Mouse (Mus musculus): ENCODE results near the gene Tmprss13. TPM values are rescaled to one million over a fixed set of nuclear protein-coding genes. Genes with fewer than 3 reads are reported as not detected.

Tmprss13 gene
- polyA plus RNA-seq, 1 experiment from 2014 or later = 0.05 TPM

DNA sequence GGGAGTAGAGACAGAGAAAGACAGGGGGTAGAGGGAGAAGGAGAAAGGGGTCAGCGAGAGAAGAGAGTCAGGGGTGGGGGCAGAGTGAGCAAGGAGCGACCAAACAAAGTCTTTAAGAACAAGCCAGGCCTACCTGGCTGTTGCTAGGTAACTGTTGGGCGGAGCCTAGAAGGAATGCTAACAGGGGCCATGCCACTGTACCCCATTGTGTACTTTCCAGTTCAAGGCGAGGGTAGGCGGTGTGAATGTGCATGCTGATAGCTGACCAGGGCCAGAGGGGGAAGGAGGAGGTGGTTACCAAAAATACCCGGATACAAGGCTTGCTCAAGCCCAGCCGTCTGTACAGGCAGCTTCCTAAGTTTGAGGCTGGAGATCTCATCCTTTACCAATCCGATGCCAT is 17.1 kb upstream of the Tmprss13 start:
- Histone ChIP-seq H3K9me3 (0 out of 2 replicates have a peak, but pooled peaks cover 5% of the 10 kb centered on the region), H3K9ac (no peak overlapping the region), H3K4me1 (no peaks in the 10 kb centered on the region), H3K36me3 (no peaks in the 10 kb centered on the region), H3K4me2 (replicated peaks) (no peak overlapping the region), H3K4me3 (no peak overlapping the region), H3K27ac (no peak overlapping the region), H3K27me3 (replicated peaks) (no peaks in the 10 kb centered on the region)
- WGBS = 92% methylated on average over 8 of the region's 8 CpGs
- no peak for ATAC-seq (ENCODE audit: low FRiP score, low read depth)

DNA sequence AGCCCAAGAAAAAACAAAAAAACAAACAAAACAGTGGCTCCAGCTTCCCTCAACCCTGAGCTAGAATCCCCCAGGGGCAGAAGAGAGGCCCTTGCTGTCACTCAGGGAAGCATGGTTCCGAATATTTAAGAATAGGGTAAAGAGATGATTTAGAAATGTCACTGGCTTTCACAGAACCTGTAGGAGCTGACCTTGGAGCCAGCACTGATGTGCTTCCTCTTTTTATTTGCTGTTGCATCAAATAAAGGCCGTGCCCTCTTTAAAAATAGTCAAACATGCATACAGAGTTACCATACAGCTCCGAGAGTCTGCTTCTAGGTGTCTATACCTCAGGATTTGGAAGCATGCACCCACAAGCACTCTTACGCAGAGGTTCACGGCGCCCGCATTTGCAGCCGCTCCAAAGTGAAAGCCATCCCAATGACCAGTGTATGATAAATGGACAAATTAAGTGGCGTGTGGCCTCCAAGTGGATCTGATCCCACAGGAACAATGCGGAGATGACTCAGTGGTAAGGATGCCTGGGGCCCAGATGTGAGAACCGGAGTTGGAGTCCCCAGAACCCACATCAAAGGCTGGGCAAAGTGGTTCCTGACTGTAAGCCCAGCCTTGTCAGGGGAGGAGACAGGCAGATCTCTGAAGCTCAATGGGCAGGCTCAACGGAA is 12.0 kb upstream of the Tmprss13 start:
- Histone ChIP-seq H3K9me3 (no peaks in the 10 kb centered on the region), H3K4me1 (no peaks in the 10 kb centered on the region), H3K9ac (no peak overlapping the region), H3K27me3 (replicated peaks) (no peaks in the 10 kb centered on the region), H3K4me3 (no peak overlapping the region), H3K36me3 (no peaks in the 10 kb centered on the region), H3K27ac (no peak overlapping the region), H3K4me2 (replicated peaks) (no peak overlapping the region)
- no peak for ATAC-seq (ENCODE audit: low FRiP score, low read depth)
- 91% methylated on average over 12 of the region's 12 CpGs for WGBS

- WGBS = 87% methylated on average over 5 of the region's 5 CpGs
- no peak overlapping the region for H3K4me2 ChIP-seq (replicated peaks)
- H3K4me1 ChIP-seq = no peaks in the 10 kb centered on the region
- H3K36me3 ChIP-seq = no peaks in the 10 kb centered on the region
- H3K9me3 ChIP-seq = no peaks in the 10 kb centered on the region
- ATAC-seq (ENCODE audit: low FRiP score, low read depth) = no peak
- H3K27ac ChIP-seq = no peak overlapping the region
- no peak overlapping the region for H3K9ac ChIP-seq
- H3K4me3 ChIP-seq = no peak overlapping the region
- H3K27me3 ChIP-seq (replicated peaks) = no peaks in the 10 kb centered on the region
Measured at GRCm38 (mm10) chr9:45308521-45308920, 10.4 kb upstream of the Tmprss13 start.

- H3K9me3 ChIP-seq = no peaks in the 10 kb centered on the region
- H3K36me3 ChIP-seq = no peaks in the 10 kb centered on the region
- no peak for ATAC-seq (ENCODE audit: low FRiP score, low read depth)
- H3K27me3 ChIP-seq (replicated peaks) = no peaks in the 10 kb centered on the region
- no peak overlapping the region for H3K9ac ChIP-seq
- no peak overlapping the region for H3K4me3 ChIP-seq
- 85% methylated on average over 6 of the region's 6 CpGs for WGBS
- H3K4me1 ChIP-seq = no peaks in the 10 kb centered on the region
- no peak overlapping the region for H3K4me2 ChIP-seq (replicated peaks)
- no peak overlapping the region for H3K27ac ChIP-seq
Measured at GRCm38 (mm10) chr9:45311858-45312257, 7.0 kb upstream of the Tmprss13 start.

GRCm38 (mm10) chr9:45313913-45314312 is 5.0 kb upstream of the Tmprss13 start:
- no peaks in the 10 kb centered on the region for H3K36me3 ChIP-seq
- 0 out of 2 replicates have a peak, but pooled peaks cover 3% of the 10 kb centered on the region for H3K27me3 ChIP-seq (replicated peaks)
- H3K4me2 ChIP-seq (replicated peaks) = no peak overlapping the region
- no peaks in the 10 kb centered on the region for H3K4me1 ChIP-seq
- 86% methylated on average over 3 of the region's 3 CpGs for WGBS
- ATAC-seq (ENCODE audit: low FRiP score, low read depth) = no peak
- no peaks in the 10 kb centered on the region for H3K9me3 ChIP-seq
- no peak overlapping the region for H3K27ac ChIP-seq
- no peak overlapping the region for H3K4me3 ChIP-seq
- no peak overlapping the region for H3K9ac ChIP-seq

DNA sequence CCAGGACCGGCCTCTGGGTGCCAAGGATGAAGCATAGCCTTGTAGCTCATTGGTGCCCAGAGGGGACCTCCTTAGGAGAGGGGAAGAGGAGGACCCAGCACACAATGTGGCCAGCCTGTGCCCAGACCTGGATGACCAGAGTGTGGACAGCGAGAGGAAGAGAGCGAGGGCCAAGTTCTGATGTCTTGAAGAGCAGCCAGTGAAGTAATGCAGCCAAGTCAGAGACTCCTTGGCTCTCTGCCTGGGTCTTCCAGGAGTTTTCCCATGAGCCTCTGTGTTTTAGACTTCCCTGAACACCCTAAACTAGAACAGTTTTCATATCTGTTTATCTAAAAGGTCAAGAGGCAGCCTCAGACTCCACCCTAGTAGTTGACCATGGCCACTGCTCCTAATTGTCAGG is 1.3 kb upstream of the Tmprss13 start:
- no peak overlapping the region for H3K4me3 ChIP-seq
- H3K4me2 ChIP-seq (replicated peaks) = no peak overlapping the region
- H3K27ac ChIP-seq = no peak overlapping the region
- ATAC-seq (ENCODE audit: low FRiP score, low read depth) = no peak
- H3K9me3 ChIP-seq = no peaks in the 10 kb centered on the region
- 0 out of 2 replicates have a peak, but pooled peaks cover 5% of the 10 kb centered on the region for H3K27me3 ChIP-seq (replicated peaks)
- H3K4me1 ChIP-seq = no peaks in the 10 kb centered on the region
- no peaks in the 10 kb centered on the region for H3K36me3 ChIP-seq
- 84% methylated on average over 3 of the region's 3 CpGs for whole genome bisulfite sequencing
- no peak overlapping the region for H3K9ac ChIP-seq

DNA sequence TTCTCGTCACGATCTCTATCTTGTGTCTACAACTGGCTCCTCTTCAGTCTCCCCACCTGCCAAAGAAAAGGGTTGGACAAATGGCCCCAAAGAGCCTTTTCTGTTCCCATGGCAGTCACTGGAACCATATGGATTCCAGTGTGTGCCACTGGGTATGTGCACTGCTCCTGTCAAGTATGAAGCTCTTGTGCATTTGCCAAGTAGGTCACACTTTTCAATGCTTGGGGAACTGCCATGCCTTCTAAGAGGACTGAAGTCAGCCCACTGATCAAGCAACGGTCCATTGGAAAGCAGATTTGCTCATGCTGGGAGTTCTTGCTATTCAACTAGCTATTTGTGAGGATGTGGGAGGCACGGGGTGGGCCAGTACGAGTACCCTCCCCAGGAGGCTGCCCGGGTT is 2.6 kb downstream of the Tmprss13 start:
- H3K27me3 ChIP-seq (replicated peaks) = 0 out of 2 replicates have a peak, but pooled peaks cover 5% of the 10 kb centered on the region
- H3K4me1 ChIP-seq = no peaks in the 10 kb centered on the region
- no peak overlapping the region for H3K9ac ChIP-seq
- no peak for ATAC-seq (ENCODE audit: low FRiP score, low read depth)
- H3K36me3 ChIP-seq = no peaks in the 10 kb centered on the region
- WGBS = 84% methylated on average over 6 of the region's 6 CpGs
- H3K27ac ChIP-seq = no peak overlapping the region
- no peaks in the 10 kb centered on the region for H3K9me3 ChIP-seq
- H3K4me2 ChIP-seq (replicated peaks) = no peak overlapping the region
- no peak overlapping the region for H3K4me3 ChIP-seq

GRCm38 (mm10) chr9:45321946-45322430 is 3.1 kb downstream of the Tmprss13 start:
- Histone ChIP-seq H3K27ac (no peak overlapping the region), H3K4me1 (no peaks in the 10 kb centered on the region), H3K9me3 (no peaks in the 10 kb centered on the region), H3K9ac (no peak overlapping the region), H3K4me3 (no peak overlapping the region), H3K27me3 (replicated peaks) (0 out of 2 replicates have a peak, but pooled peaks cover 5% of the 10 kb centered on the region), H3K36me3 (no peaks in the 10 kb centered on the region), H3K4me2 (replicated peaks) (no peak overlapping the region)
- ATAC-seq (ENCODE audit: low FRiP score, low read depth) = no peak
- 88% methylated on average over 4 of the region's 4 CpGs for WGBS

DNA sequence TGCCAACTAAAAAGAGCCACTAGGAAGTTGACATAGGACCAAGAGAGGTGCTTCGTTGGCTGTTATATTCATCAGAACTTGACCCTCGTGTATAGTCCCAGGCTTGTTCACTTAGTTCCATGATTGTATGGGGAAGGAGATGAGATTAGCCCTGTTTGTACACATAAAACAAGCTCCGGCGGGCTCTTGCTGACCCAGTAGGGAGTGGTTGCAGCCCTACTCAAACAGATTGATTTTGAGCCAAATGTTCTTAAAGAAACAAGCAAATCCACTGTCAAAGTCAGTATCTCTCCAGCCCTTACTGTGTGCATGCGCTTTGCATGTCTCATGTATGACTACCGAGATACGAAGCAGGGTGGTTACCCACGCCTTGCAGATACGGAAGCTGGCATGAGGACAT is 7.5 kb downstream of the Tmprss13 start:
- Histone ChIP-seq H3K27me3 (replicated peaks) (no peaks in the 10 kb centered on the region), H3K4me3 (no peak overlapping the region), H3K9me3 (no peaks in the 10 kb centered on the region), H3K4me1 (no peaks in the 10 kb centered on the region), H3K27ac (no peak overlapping the region), H3K36me3 (no peaks in the 10 kb centered on the region), H3K9ac (no peak overlapping the region), H3K4me2 (replicated peaks) (no peak overlapping the region)
- WGBS = 93% methylated on average over 9 of the region's 9 CpGs
- no peak for ATAC-seq (ENCODE audit: low FRiP score, low read depth)

DNA sequence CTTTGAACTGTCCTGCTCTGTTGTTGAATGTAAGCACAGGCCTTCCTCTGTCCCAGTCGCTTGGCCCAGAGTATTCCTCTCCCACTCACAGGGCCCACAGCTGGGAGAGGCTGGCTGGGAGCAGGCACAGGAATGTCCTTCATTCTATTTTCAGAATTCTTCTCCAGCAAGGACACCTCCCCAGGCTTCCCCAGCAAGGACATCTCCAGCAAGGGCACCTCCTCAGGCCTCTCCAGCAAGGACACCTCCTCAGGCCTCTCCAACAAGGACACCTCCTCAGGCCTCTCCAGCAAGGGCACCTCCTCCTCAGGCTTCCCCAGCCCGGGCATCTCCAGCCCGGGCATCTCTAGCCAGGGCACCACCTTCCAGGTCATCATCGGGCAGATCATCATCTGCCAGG is 9.4 kb downstream of the Tmprss13 start:
- 91% methylated on average over 4 of the region's 4 CpGs for WGBS
- H3K4me2 ChIP-seq (replicated peaks) = no peak overlapping the region
- no peak overlapping the region for H3K9ac ChIP-seq
- no peaks in the 10 kb centered on the region for H3K27me3 ChIP-seq (replicated peaks)
- H3K36me3 ChIP-seq = no peaks in the 10 kb centered on the region
- no peak overlapping the region for H3K4me3 ChIP-seq
- no peak overlapping the region for H3K27ac ChIP-seq
- no peak for ATAC-seq (ENCODE audit: low FRiP score, low read depth)
- no peaks in the 10 kb centered on the region for H3K9me3 ChIP-seq
- no peaks in the 10 kb centered on the region for H3K4me1 ChIP-seq

GRCm38 (mm10) chr9:45329577-45329976 is 10.7 kb downstream of the Tmprss13 start:
- no peak for ATAC-seq (ENCODE audit: low FRiP score, low read depth)
- H3K4me1 ChIP-seq = no peaks in the 10 kb centered on the region
- no peak overlapping the region for H3K27ac ChIP-seq
- H3K4me2 ChIP-seq (replicated peaks) = no peak overlapping the region
- no peak overlapping the region for H3K9ac ChIP-seq
- H3K27me3 ChIP-seq (replicated peaks) = no peaks in the 10 kb centered on the region
- 93% methylated on average over 6 of the region's 6 CpGs for WGBS
- no peak overlapping the region for H3K4me3 ChIP-seq
- no peaks in the 10 kb centered on the region for H3K9me3 ChIP-seq
- no peaks in the 10 kb centered on the region for H3K36me3 ChIP-seq

DNA sequence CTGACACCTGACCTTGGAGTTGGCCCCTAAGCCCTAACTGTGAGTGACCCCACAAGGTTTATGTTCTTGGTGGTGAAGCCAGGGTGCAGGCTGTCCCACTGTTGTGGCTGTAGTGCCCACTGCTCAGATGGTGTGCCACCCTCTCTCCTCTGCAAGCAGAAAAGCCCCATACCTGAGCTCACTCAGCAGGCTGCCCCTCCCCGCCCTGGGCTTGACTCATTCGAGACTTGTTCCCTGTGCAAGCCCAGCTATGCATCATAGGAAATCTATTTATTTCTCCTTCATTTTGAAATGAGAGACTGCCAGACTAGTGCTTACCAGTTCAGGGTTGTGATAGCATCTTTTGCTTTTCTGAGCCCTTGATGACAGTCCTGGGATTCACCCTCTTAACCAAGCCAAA is 18.5 kb downstream of the Tmprss13 start:
- no peak overlapping the region for H3K27ac ChIP-seq
- WGBS = 90% methylated on average over 2 of the region's 2 CpGs

DNA sequence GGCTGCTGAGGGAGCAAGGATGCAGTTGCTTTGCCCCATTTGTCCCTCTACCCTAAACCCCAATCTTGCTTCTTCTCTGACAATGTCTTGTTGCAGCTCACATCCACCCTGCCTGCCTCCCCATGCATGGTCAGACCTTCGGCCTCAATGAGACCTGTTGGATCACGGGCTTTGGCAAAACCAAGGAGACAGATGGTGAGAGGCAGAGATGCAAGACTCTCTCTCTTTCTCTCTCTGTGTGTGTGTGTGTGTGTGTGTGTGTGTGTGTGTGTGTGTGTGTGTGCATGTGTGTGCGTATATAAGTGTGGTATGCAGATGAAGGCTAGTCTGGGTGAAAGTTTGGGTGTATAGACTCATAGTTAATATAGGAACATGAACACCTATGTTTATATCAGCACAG is 24.2 kb downstream of the Tmprss13 start:
- ATAC-seq (ENCODE audit: low FRiP score, low read depth) = no peak
- WGBS = 90% methylated on average over 3 of the region's 3 CpGs
- no peaks in the 10 kb centered on the region for H3K27me3 ChIP-seq (replicated peaks)

More for the DNA sequence above, 18.5 kb downstream of the Tmprss13 start:
- no peak for ATAC-seq (ENCODE audit: low FRiP score, low read depth)
- H3K27me3 ChIP-seq (replicated peaks) = no peaks in the 10 kb centered on the region
- no peaks in the 10 kb centered on the region for H3K9me3 ChIP-seq
- H3K36me3 ChIP-seq = no peaks in the 10 kb centered on the region
- no peaks in the 10 kb centered on the region for H3K4me1 ChIP-seq
- H3K4me3 ChIP-seq = no peak overlapping the region
- H3K4me2 ChIP-seq (replicated peaks) = no peak overlapping the region
- H3K9ac ChIP-seq = no peak overlapping the region

More for the DNA sequence above, 24.2 kb downstream of the Tmprss13 start:
- Histone ChIP-seq H3K9ac (no peak overlapping the region), H3K4me2 (replicated peaks) (no peak overlapping the region), H3K27ac (no peak overlapping the region), H3K4me1 (no peaks in the 10 kb centered on the region), H3K4me3 (no peak overlapping the region), H3K9me3 (no peaks in the 10 kb centered on the region), H3K36me3 (no peaks in the 10 kb centered on the region)
